Mouse (Mus musculus): ENCODE measurements at regions not wholly inside any gene's neighbourhood (a gene's known extent, or its start where the extent isn't known, plus 50 kb on each side); places are given as distances from the start of the nearest gene placed in this dataset.

DNA sequence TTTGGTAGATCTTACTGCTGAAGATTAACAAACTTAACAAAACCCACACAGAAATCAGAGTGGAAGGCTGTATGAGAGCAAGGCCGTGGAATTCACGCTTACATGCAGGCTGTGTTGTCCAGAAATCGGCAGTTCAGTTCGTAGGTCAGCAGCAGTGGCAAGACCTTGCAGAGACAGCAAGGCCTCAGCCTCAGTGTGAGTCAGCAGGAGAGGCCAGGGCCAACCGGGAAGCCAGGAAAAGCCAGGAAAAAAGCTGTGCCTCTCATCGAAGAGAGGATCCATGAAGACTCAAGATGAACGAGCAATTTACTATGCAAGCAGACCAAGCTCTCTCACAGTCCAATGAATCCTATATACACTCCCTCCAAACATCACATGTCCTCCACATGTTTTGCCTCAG lies 103.4 kb upstream of the 1700021F07Rik start:
- no peak for DNase-seq (ENCODE audit: low read depth, low spot score)

DNA sequence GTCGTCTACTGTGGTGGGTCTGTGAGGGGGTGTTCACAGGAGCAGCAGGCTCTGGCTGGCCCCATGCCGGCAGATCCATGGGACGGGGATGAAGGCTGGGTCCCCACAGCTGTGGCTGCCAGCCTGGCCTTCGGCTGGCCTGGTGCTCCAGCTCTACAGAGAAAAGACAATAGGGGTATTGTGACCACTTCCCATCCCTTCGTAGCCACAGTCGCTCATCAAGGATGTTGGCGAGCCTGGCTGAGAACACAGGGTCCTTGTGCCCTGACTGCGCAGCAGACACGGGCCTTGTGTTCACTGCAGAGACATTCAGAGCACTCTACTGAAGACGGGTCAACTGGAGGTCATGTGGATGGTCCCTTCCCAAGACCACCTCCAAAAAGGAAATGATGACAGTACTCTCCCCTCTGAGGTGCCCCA lies 102.4 kb upstream of the 1700021F07Rik start:
- peak; percentile 59 for DNase-seq (ENCODE audit: low read depth, low spot score)

- DNase-seq (ENCODE audit: low read depth, low spot score): no peak
Observed at GRCm38 (mm10) chr2:173420481-173420880, 101.9 kb upstream of the 1700021F07Rik start.

- no peak for DNase-seq (ENCODE audit: low read depth, low spot score)
Observed at GRCm38 (mm10) chr2:173424875-173425274, 97.5 kb upstream of the 1700021F07Rik start.

DNA sequence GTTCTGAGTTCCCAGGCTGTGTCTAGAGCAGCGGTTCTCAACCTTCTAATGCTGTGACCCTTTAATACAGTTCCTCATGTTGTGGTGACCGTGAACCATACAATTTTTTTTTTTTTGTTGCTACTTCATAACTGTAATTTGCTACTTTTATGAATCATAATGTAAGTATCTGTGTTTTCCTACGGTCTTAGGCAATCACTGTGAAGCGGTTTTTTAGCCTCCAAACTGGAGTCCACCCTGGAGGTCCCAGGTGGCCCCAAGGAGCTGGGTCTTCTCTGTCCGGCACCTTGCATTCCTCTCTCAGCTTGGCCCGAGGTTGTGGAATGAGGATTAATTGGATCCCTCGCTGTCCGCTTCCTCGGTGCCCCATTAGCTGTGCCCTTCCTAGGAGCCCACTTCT lies 96.6 kb upstream of the 1700021F07Rik start:
- no peak for DNase-seq (ENCODE audit: low read depth, low spot score)

DNA sequence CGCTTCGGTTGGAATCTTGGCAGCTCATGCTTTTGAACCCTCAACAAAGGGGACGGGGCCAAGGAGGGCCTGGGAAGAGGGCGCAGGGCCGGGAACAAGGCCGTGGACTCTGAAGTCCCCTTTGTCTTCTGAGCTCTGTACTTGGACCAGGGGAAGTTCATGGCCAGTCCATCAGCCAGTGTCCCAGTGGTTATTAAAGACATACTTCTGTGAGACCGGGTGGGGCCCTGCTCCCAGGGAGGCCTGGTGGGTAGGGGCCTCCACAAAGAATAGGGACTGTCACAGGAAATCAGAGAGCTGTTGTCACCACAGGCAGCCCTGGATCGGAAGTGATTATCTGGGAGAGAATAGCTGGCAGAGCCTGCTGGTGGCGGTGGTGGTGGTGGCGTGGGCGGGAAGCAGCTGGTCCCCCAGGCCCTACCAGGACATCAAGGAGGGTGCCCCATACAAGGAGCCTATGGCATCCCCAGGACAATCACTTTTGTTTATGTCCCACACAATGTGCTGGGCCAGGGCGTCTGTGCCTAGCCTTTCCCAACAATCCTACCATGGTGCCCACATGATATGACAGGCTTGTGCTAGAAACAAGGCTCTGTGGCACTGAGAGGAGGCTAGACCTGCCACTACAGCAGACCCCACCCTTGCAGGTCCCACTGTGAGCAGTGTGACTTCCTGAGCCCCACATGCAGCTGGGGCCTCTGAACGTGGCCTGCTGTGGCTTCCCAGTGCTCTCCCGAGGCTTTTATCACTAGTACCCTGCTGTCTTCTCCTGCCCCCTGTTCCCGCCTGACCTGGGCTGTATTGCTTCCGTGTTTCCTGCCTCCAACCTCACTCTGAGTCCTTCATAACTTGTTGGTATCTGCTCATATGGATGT lies 96.0 kb upstream of the 1700021F07Rik start:
- no peak for DNase-seq (ENCODE audit: low read depth, low spot score)

- no peak for DNase-seq (ENCODE audit: low read depth, low spot score)
Observed at GRCm38 (mm10) chr2:173427888-173428450, 94.4 kb upstream of the 1700021F07Rik start.

DNA sequence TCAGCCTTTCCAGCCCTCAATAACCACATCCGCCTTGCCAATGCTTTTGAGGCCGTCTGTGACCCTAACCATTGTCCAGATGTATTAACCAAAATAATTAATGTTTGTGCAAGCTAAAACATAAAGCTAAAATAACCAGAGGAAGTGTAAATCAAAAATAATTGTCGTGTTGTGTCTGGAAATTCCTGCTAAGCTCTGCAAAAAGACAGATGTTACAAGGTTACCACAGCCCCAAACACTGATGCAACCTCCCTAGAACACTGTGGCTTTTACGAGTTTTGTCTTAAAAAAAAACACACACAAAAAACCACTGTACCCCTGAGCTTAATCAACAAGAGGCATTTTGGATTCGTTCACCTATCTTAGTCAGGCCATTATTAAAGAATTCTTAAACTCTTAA lies 90.5 kb upstream of the 1700021F07Rik start:
- no peak for DNase-seq (ENCODE audit: low read depth, low spot score)

- DNase-seq (ENCODE audit: low read depth, low spot score): no peak
Observed at GRCm38 (mm10) chr2:173432258-173432657, 90.1 kb upstream of the 1700021F07Rik start.

DNA sequence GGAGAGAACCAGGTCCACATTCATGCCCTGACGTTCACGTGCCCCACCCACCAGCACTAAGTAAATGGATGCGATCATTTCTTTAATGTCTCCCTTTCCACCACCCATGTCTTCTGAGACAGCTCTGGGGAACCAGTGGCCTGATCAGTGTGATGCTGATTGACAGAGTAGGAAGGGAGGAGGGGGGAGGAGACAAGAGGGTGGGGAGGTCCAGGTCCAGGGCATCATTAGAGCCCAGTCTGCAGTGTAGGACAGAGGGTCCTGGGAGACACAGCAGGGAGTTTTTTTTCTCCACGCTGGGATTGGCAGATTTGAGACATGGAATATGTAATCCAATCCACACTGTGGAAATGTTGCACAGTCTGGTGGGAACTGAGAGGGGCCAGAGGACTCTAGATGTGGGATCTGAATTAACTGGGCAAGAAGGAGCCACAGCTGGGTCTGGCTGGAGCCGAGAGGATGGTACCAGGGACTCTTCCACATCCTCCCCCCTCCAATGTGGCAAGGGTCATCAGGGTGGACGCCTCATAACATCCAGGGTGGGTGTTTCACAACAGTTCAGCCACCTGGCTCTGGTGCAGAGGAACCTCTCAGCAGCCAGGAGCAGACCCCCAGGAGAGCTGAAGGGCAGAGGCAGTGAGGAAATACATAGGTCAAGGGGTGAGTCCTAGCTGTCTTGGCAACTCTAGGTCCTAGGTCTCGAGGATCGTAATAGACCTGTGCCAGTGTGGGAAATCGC lies 89.3 kb upstream of the 1700021F07Rik start:
- DNase-seq (ENCODE audit: low read depth, low spot score): no peak

- DNase-seq (ENCODE audit: low read depth, low spot score): no peak
Observed at GRCm38 (mm10) chr2:173436580-173436979, 85.8 kb upstream of the 1700021F07Rik start.

GRCm38 (mm10) chr2:173439031-173439430 lies 83.4 kb upstream of the 1700021F07Rik start:
- DNase-seq (ENCODE audit: low read depth, low spot score): no peak

- no peak for DNase-seq (ENCODE audit: low read depth, low spot score)
Observed at GRCm38 (mm10) chr2:173442056-173442455, 80.3 kb upstream of the 1700021F07Rik start.

DNA sequence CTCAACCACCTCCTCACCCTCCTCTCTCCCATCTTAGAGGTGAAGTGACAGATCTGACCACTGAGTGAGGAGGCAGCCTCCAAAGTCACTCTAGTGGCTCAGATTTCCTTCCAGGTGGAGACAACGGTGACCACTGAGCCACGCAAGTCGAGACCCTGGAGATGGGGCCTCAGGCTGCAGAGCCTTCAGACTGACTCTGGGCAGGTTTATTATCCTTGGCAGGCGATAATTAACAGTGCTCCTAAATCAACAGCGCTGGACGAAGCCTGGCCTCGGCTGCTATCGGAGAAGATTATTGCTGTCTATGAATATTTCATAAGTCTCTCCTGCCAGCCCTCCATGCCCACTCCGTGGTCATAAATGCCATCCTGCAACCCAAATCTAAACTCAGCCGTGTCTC lies 79.1 kb upstream of the 1700021F07Rik start:
- DNase-seq (ENCODE audit: low read depth, low spot score): no peak

- DNase-seq (ENCODE audit: low read depth, low spot score): no peak
Observed at GRCm38 (mm10) chr2:173444386-173444785, 78.0 kb upstream of the 1700021F07Rik start.

DNA sequence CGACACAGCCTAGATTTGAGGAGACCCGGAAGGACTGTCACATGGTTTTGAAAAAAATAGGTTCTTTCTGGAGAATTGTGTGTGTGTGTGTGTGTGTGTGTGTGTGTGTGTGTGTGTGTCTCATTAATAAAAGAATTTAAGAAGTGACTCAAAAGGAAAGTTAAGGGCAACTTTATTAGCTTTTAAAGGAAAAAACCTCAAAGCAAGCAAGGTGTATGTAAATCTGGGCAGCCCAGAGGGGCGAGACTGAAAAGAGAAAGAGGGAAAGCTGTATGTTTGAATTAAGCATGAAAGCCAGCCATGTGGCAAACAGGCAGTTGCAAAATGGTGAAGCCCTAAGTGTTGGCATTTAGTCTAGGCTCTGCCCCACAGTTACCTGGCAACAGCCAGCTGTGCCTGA lies 77.3 kb upstream of the 1700021F07Rik start:
- no peak for DNase-seq (ENCODE audit: low read depth, low spot score)

- DNase-seq (ENCODE audit: low read depth, low spot score): no peak
Observed at GRCm38 (mm10) chr2:173448546-173449187, 73.7 kb upstream of the 1700021F07Rik start.

GRCm38 (mm10) chr2:173449198-173449597 lies 73.2 kb upstream of the 1700021F07Rik start:
- no peak for DNase-seq (ENCODE audit: low read depth, low spot score)

GRCm38 (mm10) chr2:173451993-173452481 lies 70.3 kb upstream of the 1700021F07Rik start:
- no peak for DNase-seq (ENCODE audit: low read depth, low spot score)

DNA sequence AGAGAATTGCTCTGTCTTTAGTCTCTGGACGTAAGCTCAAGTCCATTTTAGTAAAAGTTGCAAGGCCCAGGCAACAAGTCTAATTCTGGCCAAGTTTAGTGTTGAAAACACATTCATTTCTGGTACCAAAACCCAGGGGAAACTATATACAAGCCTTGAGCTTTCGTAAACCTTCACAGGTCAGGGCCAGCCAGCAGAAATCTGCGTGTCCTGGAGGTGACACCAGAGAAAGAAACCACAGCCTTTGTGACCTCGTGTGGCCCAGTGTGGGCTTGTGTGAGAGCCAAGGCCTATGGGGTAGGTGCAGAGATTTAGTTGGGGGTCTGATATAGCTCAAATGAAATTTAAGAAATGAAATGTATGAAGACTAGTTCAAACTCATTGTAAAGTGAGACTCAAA lies 69.6 kb upstream of the 1700021F07Rik start:
- no peak for DNase-seq (ENCODE audit: low read depth, low spot score)

DNA sequence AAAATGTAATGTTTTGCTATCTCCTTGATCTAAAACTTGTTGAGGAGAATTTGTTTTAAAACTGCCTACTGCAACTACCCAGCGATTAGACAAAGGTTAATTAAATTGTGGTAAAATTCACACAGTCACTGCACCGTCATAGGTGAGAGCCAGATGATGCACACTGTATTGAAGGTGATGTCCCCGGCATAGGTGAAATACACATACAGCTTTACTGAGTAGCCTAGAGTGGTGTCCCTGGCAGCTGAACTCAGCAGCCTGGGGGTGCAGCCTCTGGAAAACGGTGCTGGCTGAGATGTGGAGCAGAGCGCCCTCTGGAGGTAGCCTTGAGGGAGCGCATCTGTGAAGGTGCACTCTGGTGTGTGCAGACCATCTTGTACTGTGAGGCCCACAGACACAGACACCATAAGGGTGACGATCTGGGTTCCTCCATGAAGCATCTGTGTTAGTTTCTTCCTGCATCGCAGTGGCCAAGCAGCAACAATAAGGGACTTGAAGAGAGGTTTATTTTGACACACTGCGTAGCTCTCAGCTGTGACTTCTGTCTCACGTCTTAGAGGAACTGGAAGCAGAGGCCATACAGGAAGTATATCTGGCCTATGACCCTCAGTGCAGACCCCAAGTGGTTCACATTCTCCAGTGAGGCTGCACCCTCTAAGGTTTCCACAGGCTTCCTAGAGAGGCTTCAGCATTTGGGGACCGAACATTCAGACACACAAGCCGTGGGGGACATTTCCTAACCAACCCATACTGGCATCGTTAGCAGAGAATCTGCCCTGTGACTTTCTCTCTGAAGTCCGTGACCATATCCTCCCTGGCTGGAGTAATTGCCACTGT lies 68.6 kb upstream of the 1700021F07Rik start:
- DNase-seq (ENCODE audit: low read depth, low spot score): peak; percentile 56
